Mouse (Mus musculus): ENCODE data around the gene Lars2. TPM values are rescaled to one million over a fixed set of nuclear protein-coding genes. Genes with fewer than 3 reads are reported as not detected.

Lars2 gene
- polyA plus RNA-seq, 2 experiments, result 230 to 1,005 TPM

GRCm38 (mm10) chr9:123485561-123485960 lies 118.8 kb downstream of the Lars2 start:
- WGBS (ENCODE audit: insufficient replicate concordance), result 88% methylated on average over 4 of the region's 4 CpGs
- TF ChIP-seq CTCF (IDR thresholded peaks at IDR 0.05; ENCODE audit: low read depth) (no peak), EP300 (IDR thresholded peaks at IDR 0.05; ENCODE audit: low read depth) (no peak)
- no peak overlapping the region for H3K4me3 ChIP-seq (ENCODE audit: insufficient read depth in 1 of 2, low read depth in 2 of 2, low read length in 2 of 2)
- no peak overlapping the region for H3K27ac ChIP-seq
- peaks cover 47% of the 10 kb centered on the region for H3K36me3 ChIP-seq (replicated peaks; ENCODE audit: control insufficient read depth, insufficient read depth, low read depth)
- no peaks in the 10 kb centered on the region for H3K9me3 ChIP-seq (ENCODE audit: control insufficient read depth, low read length)
- H3K27me3 ChIP-seq (ENCODE audit: control insufficient read depth, insufficient read depth, low read length), result no peaks in the 10 kb centered on the region
- peaks cover 23 to 58% of the 10 kb centered on the region in 2 experiments for H3K4me1 ChIP-seq (replicated peaks; ENCODE audit: control insufficient read depth in 2 of 2, insufficient read depth in 2 of 2, low read length in 1 of 2)
- H3K9ac ChIP-seq (replicated peaks), result no peak overlapping the region
- no peak overlapping the region for H3K4me2 ChIP-seq (ENCODE audit: low read depth)
- DNase-seq (ENCODE audit: low read depth in 3 of 3, low spot score in 3 of 3), result no peak
- no peak for ATAC-seq (ENCODE audit: insufficient read depth)

- Histone ChIP-seq H3K27me3 (ENCODE audit: control insufficient read depth, insufficient read depth, low read length) (no peaks in the 10 kb centered on the region), H3K9ac (replicated peaks) (no peak overlapping the region), H3K4me2 (ENCODE audit: low read depth) (no peak overlapping the region), H3K4me1 (replicated peaks; ENCODE audit: control insufficient read depth in 2 of 2, insufficient read depth in 2 of 2, low read length in 1 of 2) (peaks cover 19 to 56% of the 10 kb centered on the region in 2 experiments), H3K9me3 (ENCODE audit: control insufficient read depth, low read length) (no peaks in the 10 kb centered on the region), H3K36me3 (replicated peaks; ENCODE audit: control insufficient read depth, insufficient read depth, low read depth) (peaks cover 47% of the 10 kb centered on the region), H3K4me3 (ENCODE audit: insufficient read depth in 1 of 2, low read depth in 2 of 2, low read length in 2 of 2) (no peak overlapping the region), H3K27ac (no peak overlapping the region)
- 57% methylated on average over 3 of the region's 3 CpGs for WGBS (ENCODE audit: insufficient replicate concordance)
- ATAC-seq (ENCODE audit: insufficient read depth), result no peak
- DNase-seq (ENCODE audit: low read depth in 3 of 3, low spot score in 3 of 3), result no peak
- no peak for TF ChIP-seq EP300 (IDR thresholded peaks at IDR 0.05; ENCODE audit: low read depth)
- no peak for TF ChIP-seq CTCF (IDR thresholded peaks at IDR 0.05; ENCODE audit: low read depth)
These were observed 119.9 kb downstream of the Lars2 start for GRCm38 (mm10) chr9:123486635-123487034.

- Histone ChIP-seq H3K4me2 (ENCODE audit: low read depth) (no peak overlapping the region), H3K4me1 (replicated peaks; ENCODE audit: control insufficient read depth in 2 of 2, insufficient read depth in 2 of 2, low read length in 1 of 2) (peaks cover 8 to 46% of the 10 kb centered on the region in 2 experiments), H3K27ac (no peak overlapping the region), H3K4me3 (ENCODE audit: insufficient read depth in 1 of 2, low read depth in 2 of 2, low read length in 2 of 2) (no peak overlapping the region), H3K9ac (replicated peaks) (no peak overlapping the region), H3K27me3 (ENCODE audit: control insufficient read depth, insufficient read depth, low read length) (no peaks in the 10 kb centered on the region), H3K36me3 (replicated peaks; ENCODE audit: control insufficient read depth, insufficient read depth, low read depth) (peaks cover 35% of the 10 kb centered on the region), H3K9me3 (ENCODE audit: control insufficient read depth, low read length) (no peaks in the 10 kb centered on the region)
- ATAC-seq (ENCODE audit: insufficient read depth) (no peak), DNase-seq (ENCODE audit: low read depth in 3 of 3, low spot score in 3 of 3) (no peak)
- TF ChIP-seq EP300 (IDR thresholded peaks at IDR 0.05; ENCODE audit: low read depth), result no peak
- no peak for TF ChIP-seq CTCF (IDR thresholded peaks at IDR 0.05; ENCODE audit: low read depth)
- WGBS (ENCODE audit: insufficient replicate concordance), result 79% methylated on average over 2 of the region's 2 CpGs
These were observed 122.3 kb downstream of the Lars2 start for GRCm38 (mm10) chr9:123489073-123489472.

- 59% methylated on average over 9 of the region's 9 CpGs for WGBS (ENCODE audit: insufficient replicate concordance)
- Histone ChIP-seq H3K9ac (replicated peaks) (no peak overlapping the region), H3K27me3 (ENCODE audit: control insufficient read depth, insufficient read depth, low read length) (no peaks in the 10 kb centered on the region), H3K4me1 (replicated peaks; ENCODE audit: control insufficient read depth in 2 of 2, insufficient read depth in 2 of 2, low read length in 1 of 2) (peaks cover 8 to 45% of the 10 kb centered on the region in 2 experiments), H3K27ac (no peak overlapping the region), H3K4me3 (ENCODE audit: insufficient read depth in 1 of 2, low read depth in 2 of 2, low read length in 2 of 2) (no peak overlapping the region), H3K9me3 (ENCODE audit: control insufficient read depth, low read length) (no peaks in the 10 kb centered on the region), H3K4me2 (ENCODE audit: low read depth) (no peak overlapping the region), H3K36me3 (replicated peaks; ENCODE audit: control insufficient read depth, insufficient read depth, low read depth) (peaks cover 32% of the 10 kb centered on the region)
- no peak for ATAC-seq (ENCODE audit: insufficient read depth)
- TF ChIP-seq EP300 (IDR thresholded peaks at IDR 0.05; ENCODE audit: low read depth), result no peak
- TF ChIP-seq CTCF (IDR thresholded peaks at IDR 0.05; ENCODE audit: low read depth), result no peak
- DNase-seq (ENCODE audit: low read depth in 3 of 3, low spot score in 3 of 3), result no peak
These were observed 123.1 kb downstream of the Lars2 start for GRCm38 (mm10) chr9:123489727-123490343.

GRCm38 (mm10) chr9:123490930-123491329 lies 124.2 kb downstream of the Lars2 start:
- Histone ChIP-seq H3K27me3 (ENCODE audit: control insufficient read depth, insufficient read depth, low read length) (no peaks in the 10 kb centered on the region), H3K4me2 (ENCODE audit: low read depth) (no peak overlapping the region), H3K4me1 (replicated peaks; ENCODE audit: control insufficient read depth in 2 of 2, insufficient read depth in 2 of 2, low read length in 1 of 2) (peaks cover 9 to 41% of the 10 kb centered on the region in 2 experiments), H3K36me3 (replicated peaks; ENCODE audit: control insufficient read depth, insufficient read depth, low read depth) (peaks cover 26% of the 10 kb centered on the region), H3K27ac (no peak overlapping the region), H3K4me3 (ENCODE audit: insufficient read depth in 1 of 2, low read depth in 2 of 2, low read length in 2 of 2) (no peak overlapping the region), H3K9ac (replicated peaks) (no peak overlapping the region), H3K9me3 (ENCODE audit: control insufficient read depth, low read length) (no peaks in the 10 kb centered on the region)
- WGBS (ENCODE audit: insufficient replicate concordance), result 59% methylated on average over 5 of the region's 5 CpGs
- no peak for TF ChIP-seq CTCF (IDR thresholded peaks at IDR 0.05; ENCODE audit: low read depth)
- TF ChIP-seq EP300 (IDR thresholded peaks at IDR 0.05; ENCODE audit: low read depth), result no peak
- no peak for ATAC-seq (ENCODE audit: insufficient read depth)
- DNase-seq (ENCODE audit: low read depth in 3 of 3, low spot score in 3 of 3), result no peak

All from liver, embryonic 14.5 days (tissue).